Mouse (Mus musculus): ENCODE measurements around the gene Pkig. TPM values are rescaled to one million over a fixed set of nuclear protein-coding genes. Genes with fewer than 3 reads are reported as not detected.

Gene Pkig
- polyA plus RNA-seq, 1 experiment from 2014 or later = 115 TPM

DNA sequence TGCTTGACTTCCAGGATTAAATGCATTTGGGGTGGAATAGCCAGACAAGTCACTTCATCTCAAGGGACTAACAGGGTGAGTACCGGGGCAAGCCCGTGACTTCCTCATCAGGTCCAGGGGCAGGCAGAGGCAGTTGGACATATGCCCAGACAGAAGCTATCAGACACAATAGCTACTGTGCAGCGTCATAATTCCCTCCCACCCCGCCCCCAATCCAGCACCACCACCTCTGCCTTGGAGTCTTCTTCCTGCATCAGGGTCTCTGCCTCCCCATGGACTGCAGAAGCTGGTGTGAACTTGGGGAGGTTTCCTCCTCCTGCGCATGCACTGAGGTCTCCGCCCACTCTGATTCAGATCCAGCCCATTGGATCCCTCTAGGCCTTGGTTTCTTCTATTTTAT is 77.8 kb downstream of the Pkig start:
- Histone ChIP-seq H3K9me3 (ENCODE audit: control insufficient read depth, low read length) (no peaks in the 10 kb centered on the region), H3K36me3 (ENCODE audit: control insufficient read depth, insufficient read depth, low read length) (0 out of 2 replicates have a peak, but pooled peaks cover 3% of the 10 kb centered on the region), H3K9ac (replicated peaks; ENCODE audit: low read length) (no peak overlapping the region), H3K27ac (replicated peaks; ENCODE audit: low read depth, low read length) (no peak overlapping the region), H3K4me3 (replicated peaks; ENCODE audit: low read depth, low read length) (no peak overlapping the region), H3K4me1 (ENCODE audit: control insufficient read depth, insufficient read depth, low read length) (no peaks in the 10 kb centered on the region), H3K27me3 (ENCODE audit: control insufficient read depth, insufficient read depth, low read length) (no peaks in the 10 kb centered on the region), H3K4me2 (ENCODE audit: low read length) (no peak overlapping the region)
- DNase-seq (peak; percentile 24), ATAC-seq (ENCODE audit: low FRiP score, low TSS enrichment) (no peak)
- 74% methylated on average over 6 of the region's 6 CpGs for WGBS

DNA sequence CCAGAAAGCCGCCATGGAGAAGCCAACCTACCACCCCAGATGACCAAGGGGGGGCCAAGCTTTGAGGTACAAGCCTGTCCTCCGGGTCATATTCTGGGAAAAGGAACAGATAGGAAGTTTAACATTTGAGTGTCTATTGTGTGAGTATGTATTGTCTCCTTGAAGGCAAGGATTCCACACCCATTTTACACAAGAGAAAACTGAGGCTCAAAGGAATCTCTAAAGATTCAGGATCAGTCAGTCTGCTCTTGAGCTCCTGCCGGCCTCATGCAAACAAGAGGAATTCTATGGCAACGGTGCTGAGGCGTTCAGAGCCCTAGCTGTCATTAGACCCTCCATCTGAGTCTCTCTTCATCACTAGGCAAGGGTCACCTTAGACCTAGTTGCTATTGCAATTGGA is 84.5 kb downstream of the Pkig start:
- Histone ChIP-seq H3K27ac (replicated peaks; ENCODE audit: low read depth, low read length) (no peak overlapping the region), H3K4me2 (ENCODE audit: low read length) (no peak overlapping the region), H3K9me3 (ENCODE audit: control insufficient read depth, low read length) (no peaks in the 10 kb centered on the region), H3K4me1 (ENCODE audit: control insufficient read depth, insufficient read depth, low read length) (no peaks in the 10 kb centered on the region), H3K36me3 (ENCODE audit: control insufficient read depth, insufficient read depth, low read length) (no peaks in the 10 kb centered on the region), H3K4me3 (replicated peaks; ENCODE audit: low read depth, low read length) (no peak overlapping the region), H3K9ac (replicated peaks; ENCODE audit: low read length) (no peak overlapping the region), H3K27me3 (ENCODE audit: control insufficient read depth, insufficient read depth, low read length) (no peaks in the 10 kb centered on the region)
- no peak for ATAC-seq (ENCODE audit: low FRiP score, low TSS enrichment)
- no peak for DNase-seq
- 63% methylated on average over 5 of the region's 5 CpGs for WGBS

DNA sequence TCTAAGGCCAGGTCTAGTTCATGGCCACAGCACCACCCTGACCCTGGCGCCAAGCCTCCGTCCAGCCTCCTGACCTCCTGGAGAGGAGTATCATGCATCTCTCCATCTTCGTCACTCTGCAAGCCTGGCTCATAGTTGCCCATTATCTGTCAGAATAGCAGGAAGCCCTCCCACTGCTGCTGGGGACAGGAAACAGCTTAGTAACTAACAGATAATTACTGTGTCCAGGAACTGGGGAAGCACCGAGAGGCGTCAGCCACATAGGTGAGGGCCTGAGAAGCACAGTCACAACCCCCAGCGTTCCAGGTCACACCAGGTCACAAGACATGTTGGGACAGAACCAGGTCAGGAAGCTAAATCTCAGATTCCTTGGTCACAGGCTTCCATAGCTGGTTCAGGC is 85.2 kb downstream of the Pkig start:
- ATAC-seq (ENCODE audit: low FRiP score, low TSS enrichment) (no peak), DNase-seq (no peak)
- H3K27ac ChIP-seq (replicated peaks; ENCODE audit: low read depth, low read length) = no peak overlapping the region

DNA sequence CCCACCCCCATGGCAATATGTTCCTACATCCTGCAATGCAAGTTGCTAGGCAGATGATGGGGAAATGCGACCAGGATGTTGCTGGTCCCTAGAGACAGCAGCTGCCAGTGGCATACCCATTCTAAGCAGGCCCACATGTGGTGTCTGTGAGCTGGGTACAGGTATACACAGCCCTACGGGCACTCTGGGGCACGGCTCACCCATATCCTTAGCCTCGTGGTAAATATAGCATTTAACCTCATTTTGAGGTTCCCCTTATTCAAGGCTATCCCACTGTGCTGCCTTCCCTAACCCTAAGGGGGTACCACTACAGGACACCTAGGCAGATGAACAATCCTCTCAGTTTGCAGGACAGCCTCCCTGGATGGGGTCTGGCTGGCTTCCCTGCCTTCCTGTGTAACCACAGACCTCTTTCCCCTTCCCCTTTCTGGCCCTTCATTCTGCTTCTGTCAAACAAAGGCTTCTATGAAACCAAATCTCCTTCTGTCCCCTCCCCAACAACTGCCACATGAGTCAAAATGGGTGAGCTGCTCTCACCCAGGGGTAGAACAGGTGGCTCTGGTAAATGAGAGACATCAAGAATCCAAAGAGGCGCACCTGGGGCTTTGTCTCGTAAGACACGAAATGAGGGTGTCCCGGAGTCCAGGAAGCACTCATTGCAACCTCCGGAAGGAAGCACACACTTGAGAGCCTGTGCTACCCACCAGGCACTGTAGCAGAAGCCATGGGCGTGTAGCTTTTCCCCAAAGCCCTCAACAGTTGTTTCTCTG is 86.8 kb downstream of the Pkig start:
- H3K27ac ChIP-seq (replicated peaks; ENCODE audit: low read depth, low read length) = no peak overlapping the region
- DNase-seq (no peak), ATAC-seq (ENCODE audit: low FRiP score, low TSS enrichment) (no peak)
- H3K9ac ChIP-seq (replicated peaks; ENCODE audit: low read length) = no peak overlapping the region
- no peaks in the 10 kb centered on the region for H3K36me3 ChIP-seq (ENCODE audit: control insufficient read depth, insufficient read depth, low read length)
- H3K27me3 ChIP-seq (ENCODE audit: control insufficient read depth, insufficient read depth, low read length) = no peaks in the 10 kb centered on the region; the same call in 1 of the 2 replicates
- 0 out of 2 replicates have a peak, but pooled peaks cover 5% of the 10 kb centered on the region for H3K4me1 ChIP-seq (ENCODE audit: control insufficient read depth, insufficient read depth, low read length)
- H3K4me2 ChIP-seq (ENCODE audit: low read length) = no peak overlapping the region
- no peaks in the 10 kb centered on the region for H3K9me3 ChIP-seq (ENCODE audit: control insufficient read depth, low read length)
- H3K4me3 ChIP-seq (replicated peaks; ENCODE audit: low read depth, low read length) = no peak overlapping the region
- WGBS = 87% methylated on average over 10 of the region's 10 CpGs

More for the DNA sequence above, 85.2 kb downstream of the Pkig start:
- Histone ChIP-seq H3K9ac (replicated peaks; ENCODE audit: low read length) (no peak overlapping the region), H3K4me3 (replicated peaks; ENCODE audit: low read depth, low read length) (no peak overlapping the region), H3K4me2 (ENCODE audit: low read length) (no peak overlapping the region), H3K27me3 (ENCODE audit: control insufficient read depth, insufficient read depth, low read length) (no peaks in the 10 kb centered on the region), H3K36me3 (ENCODE audit: control insufficient read depth, insufficient read depth, low read length) (no peaks in the 10 kb centered on the region), H3K4me1 (ENCODE audit: control insufficient read depth, insufficient read depth, low read length) (no peaks in the 10 kb centered on the region), H3K9me3 (ENCODE audit: control insufficient read depth, low read length) (no peaks in the 10 kb centered on the region)
- 81% methylated on average over 6 of the region's 6 CpGs for WGBS

DNA sequence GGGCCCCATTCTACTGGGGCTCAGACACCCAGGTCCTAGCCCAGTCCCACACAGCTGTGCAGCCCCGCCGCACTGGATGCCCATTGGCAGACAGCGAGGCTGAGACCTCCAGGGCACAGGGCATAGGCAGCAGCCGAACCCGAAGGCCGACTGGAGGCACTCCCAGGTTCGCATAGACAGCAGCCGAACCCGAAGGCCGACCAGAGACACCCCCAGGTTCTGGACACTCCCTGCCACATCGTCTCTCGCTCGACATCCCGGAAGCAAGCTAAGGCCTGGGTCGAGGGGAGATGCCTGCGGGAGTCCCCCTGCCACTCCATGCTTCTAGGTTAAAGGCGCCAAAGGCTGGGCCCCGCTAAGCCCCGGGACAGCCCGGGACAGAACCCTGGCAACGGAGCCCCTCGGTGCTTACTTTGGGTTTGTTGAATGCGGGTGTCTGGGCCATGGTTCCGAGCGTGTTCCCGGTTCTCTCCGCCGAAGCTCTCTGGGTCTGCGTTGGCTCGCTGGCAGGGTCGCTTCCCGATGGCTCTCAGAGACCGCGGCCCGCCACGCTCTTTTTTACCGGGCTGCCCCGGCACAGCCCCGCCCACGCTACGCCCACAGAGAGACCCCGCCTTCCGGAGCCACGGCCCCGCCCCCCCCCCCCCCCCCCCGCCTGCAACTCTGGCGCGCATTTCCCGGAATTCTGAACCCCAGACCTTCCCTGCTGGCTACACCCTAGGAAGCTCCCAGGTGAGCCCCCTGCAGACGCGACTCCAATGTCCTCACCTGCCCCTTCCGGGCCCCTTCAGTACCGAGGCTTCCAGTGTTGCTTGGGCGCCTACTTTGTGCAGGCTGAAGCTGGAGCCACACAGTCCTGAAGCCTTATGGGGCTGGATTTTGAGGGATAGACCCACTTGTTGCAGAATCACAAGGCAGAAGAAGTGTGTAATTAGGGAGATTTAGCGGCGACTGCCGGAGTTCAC is 91.7 kb downstream of the Pkig start, which contains the start of gene Ada:
Gene Ada, minus strand, starts transcription at position 593 of the 965 bp plus-strand sequence.
- ATAC-seq (ENCODE audit: low FRiP score, low TSS enrichment) (peak; percentile 57; the same call in 1 of the 2 replicates), DNase-seq (peak; percentile 78)
- Histone ChIP-seq H3K27ac (replicated peaks; ENCODE audit: low read depth, low read length) (no peak within 1 kb of the TSS), H3K27me3 (ENCODE audit: control insufficient read depth, insufficient read depth, low read length) (no peaks in the 10 kb centered on the region; the same call in 1 of the 2 replicates), H3K9ac (replicated peaks; ENCODE audit: low read length) (peak within 1 kb of the TSS; percentile 63), H3K9me3 (ENCODE audit: control insufficient read depth, low read length) (no peaks in the 10 kb centered on the region), H3K4me1 (ENCODE audit: control insufficient read depth, insufficient read depth, low read length) (0 out of 2 replicates have a peak, but pooled peaks cover 8% of the 10 kb centered on the region), H3K4me2 (ENCODE audit: low read length) (peak within 1 kb of the TSS; percentile 94), H3K4me3 (replicated peaks; ENCODE audit: low read depth, low read length) (peak within 1 kb of the TSS; percentile 47), H3K36me3 (ENCODE audit: control insufficient read depth, insufficient read depth, low read length) (no peaks in the 10 kb centered on the region)
- under 1% methylated on average over 56 of the region's 57 CpGs for WGBS

DNA sequence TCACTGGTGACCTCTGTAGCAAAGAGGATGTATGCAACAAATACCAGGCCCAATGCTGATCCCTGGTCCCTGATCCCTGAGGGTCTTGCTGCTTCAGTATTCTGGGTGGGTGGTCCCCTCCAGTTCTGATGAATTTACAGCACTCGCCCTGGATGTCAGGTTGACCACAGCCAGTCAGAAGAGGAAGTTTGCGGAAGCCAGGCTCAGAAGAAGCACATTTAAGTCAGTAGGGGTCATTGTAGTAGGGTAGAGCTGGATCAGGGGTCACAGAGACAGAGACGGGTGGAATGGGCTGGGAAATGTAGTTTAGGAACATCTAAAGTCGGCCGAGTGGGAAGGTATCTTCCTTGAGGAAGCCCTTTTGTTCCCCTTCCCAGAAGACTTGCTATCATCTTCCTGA is 96.0 kb downstream of the Pkig start:
- H3K27me3 ChIP-seq (ENCODE audit: control insufficient read depth, insufficient read depth, low read length) = no peaks in the 10 kb centered on the region; the same call in 1 of the 2 replicates
- ATAC-seq (ENCODE audit: low FRiP score, low TSS enrichment) (no peak), DNase-seq (no peak)
- H3K4me2 ChIP-seq (ENCODE audit: low read length) = no peak overlapping the region
- no peaks in the 10 kb centered on the region for H3K9me3 ChIP-seq (ENCODE audit: control insufficient read depth, low read length)
- H3K36me3 ChIP-seq (ENCODE audit: control insufficient read depth, insufficient read depth, low read length) = no peaks in the 10 kb centered on the region
- H3K27ac ChIP-seq (replicated peaks; ENCODE audit: low read depth, low read length) = no peak overlapping the region
- 0 out of 2 replicates have a peak, but pooled peaks cover 8% of the 10 kb centered on the region for H3K4me1 ChIP-seq (ENCODE audit: control insufficient read depth, insufficient read depth, low read length)
- 85% methylated on average over 5 of the region's 5 CpGs for WGBS
- H3K4me3 ChIP-seq (replicated peaks; ENCODE audit: low read depth, low read length) = no peak overlapping the region
- no peak overlapping the region for H3K9ac ChIP-seq (replicated peaks; ENCODE audit: low read length)

DNA sequence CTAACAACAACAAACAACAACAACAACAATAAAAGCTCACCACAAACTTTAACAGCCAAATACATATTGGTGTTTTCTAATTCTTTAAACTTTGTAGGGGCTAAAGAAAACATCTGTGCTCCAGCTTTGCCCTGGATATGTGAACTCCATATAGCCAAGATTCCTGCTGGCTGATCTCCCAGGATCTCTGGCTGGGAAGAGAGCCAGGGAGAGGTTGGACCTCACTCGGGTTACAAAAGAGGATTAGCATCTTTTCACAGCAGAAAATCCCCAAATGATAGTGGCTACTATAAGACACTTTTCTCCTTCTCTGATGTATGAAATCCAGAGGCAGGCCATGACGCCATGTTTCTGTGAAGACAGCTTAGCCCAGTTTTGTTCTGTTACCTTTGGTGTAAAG is 98.5 kb downstream of the Pkig start:
- Histone ChIP-seq H3K4me2 (ENCODE audit: low read length) (no peak overlapping the region), H3K9me3 (ENCODE audit: control insufficient read depth, low read length) (no peaks in the 10 kb centered on the region), H3K4me1 (ENCODE audit: control insufficient read depth, insufficient read depth, low read length) (no peaks in the 10 kb centered on the region), H3K27ac (replicated peaks; ENCODE audit: low read depth, low read length) (no peak overlapping the region), H3K27me3 (ENCODE audit: control insufficient read depth, insufficient read depth, low read length) (no peaks in the 10 kb centered on the region), H3K4me3 (replicated peaks; ENCODE audit: low read depth, low read length) (no peak overlapping the region), H3K9ac (replicated peaks; ENCODE audit: low read length) (no peak overlapping the region), H3K36me3 (ENCODE audit: control insufficient read depth, insufficient read depth, low read length) (no peaks in the 10 kb centered on the region)
- no peak for ATAC-seq (ENCODE audit: low FRiP score, low TSS enrichment)
- peak; percentile 60 for DNase-seq
- 19% methylated on average over 2 of the region's 2 CpGs for WGBS

DNA sequence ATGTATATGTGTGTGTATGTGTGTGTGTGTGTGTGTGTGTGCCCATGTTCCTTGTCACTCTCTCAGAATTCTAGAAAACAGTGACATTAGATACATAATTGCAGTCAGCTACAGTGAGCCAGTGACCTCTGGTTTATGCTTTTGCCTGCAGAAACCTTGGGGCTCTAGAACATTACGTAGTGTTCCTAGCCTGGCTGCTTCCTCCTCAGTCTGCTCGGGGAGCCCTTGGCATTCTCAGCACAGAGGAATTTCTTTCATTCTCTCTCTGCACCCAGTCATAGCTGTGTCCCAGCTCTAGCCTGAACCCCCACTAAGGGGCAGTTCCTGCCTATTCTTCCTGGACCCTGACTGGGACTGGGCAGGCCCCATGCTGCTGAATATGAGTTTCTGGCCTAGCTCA is 100.0 kb downstream of the Pkig start:
- no peaks in the 10 kb centered on the region for H3K9me3 ChIP-seq (ENCODE audit: control insufficient read depth, low read length)
- ATAC-seq (ENCODE audit: low FRiP score, low TSS enrichment) (no peak), DNase-seq (no peak)
- 77% methylated on average over 2 of the region's 2 CpGs for WGBS
- H3K27me3 ChIP-seq (ENCODE audit: control insufficient read depth, insufficient read depth, low read length) = no peaks in the 10 kb centered on the region
- no peak overlapping the region for H3K4me3 ChIP-seq (replicated peaks; ENCODE audit: low read depth, low read length)
- no peaks in the 10 kb centered on the region for H3K36me3 ChIP-seq (ENCODE audit: control insufficient read depth, insufficient read depth, low read length)
- H3K4me1 ChIP-seq (ENCODE audit: control insufficient read depth, insufficient read depth, low read length) = no peaks in the 10 kb centered on the region
- H3K4me2 ChIP-seq (ENCODE audit: low read length) = no peak overlapping the region
- H3K27ac ChIP-seq (replicated peaks; ENCODE audit: low read depth, low read length) = no peak overlapping the region
- no peak overlapping the region for H3K9ac ChIP-seq (replicated peaks; ENCODE audit: low read length)

Data from midbrain, embryonic 14.5 days (tissue).